In genomic region chr4:140750328-140750727, GRCm38 (mm10) we compare ENCODE assay signal across 8 mouse cellular contexts. TPM values are rescaled to one million over a fixed set of nuclear protein-coding genes. Genes with fewer than 3 reads are reported as not detected.
DNase-seq lines count a peak whose midpoint lies in the region; ATAC-seq and TF ChIP-seq lines count a peak whose summit lies in the region.

No protein-coding gene starts in this region.

- no peak overlapping the region for H3K4me3 ChIP-seq in kidney, postnatal 0 days (replicated peaks; ENCODE audit: low read depth, low read length)
- H3K4me3 ChIP-seq in layer of hippocampus, adult 2 months, result no peak overlapping the region; the same call in 1 of the 2 replicates

- H3K4me2 ChIP-seq in kidney, postnatal 0 days (ENCODE audit: low read length), result peak overlapping the region; percentile 36; the same call in 1 of the 2 replicates

- intact Hi-C loops in left cerebral cortex, postnatal 25 days (cut with DNase I), result no loop called here

- 13% methylated on average over 19 of the region's 19 CpGs for WGBS in kidney, postnatal 0 days

- no peaks in the 10 kb centered on the region for H3K36me3 ChIP-seq in kidney, postnatal 0 days (ENCODE audit: insufficient read depth, low read length)

- TF ChIP-seq CTCF in kidney, postnatal 0 days (IDR thresholded peaks at IDR 0.05; ENCODE audit: low read depth), result peak; percentile 33; the same call in 1 of the 2 replicates
- no peak for TF ChIP-seq CTCF in layer of hippocampus, adult 2 months (conservative IDR thresholded peaks at IDR 0.05)

- no peaks in the 10 kb centered on the region for H3K9me3 ChIP-seq in kidney, postnatal 0 days (replicated peaks; ENCODE audit: low read length)

- H3K4me1 ChIP-seq in kidney, postnatal 0 days (replicated peaks; ENCODE audit: insufficient read depth, low read length), result no peaks in the 10 kb centered on the region

- DNase-seq in CD4-positive helper T cell, adult 2 months (ENCODE audit: low read depth, low spot score), result peak; percentile 64
- DNase-seq in ZHBTc4 (ENCODE audit: low read depth, low spot score), result peak; percentile 85
- peak; percentile 36 for DNase-seq in gastrocnemius, postnatal 10 days
- peak; percentile 35 for DNase-seq in kidney, postnatal 0 days (ENCODE audit: low spot score)
- DNase-seq in lung, postnatal 4 days, result peak; percentile 49 to 53
- DNase-seq in spleen, postnatal 4 days (ENCODE audit: low spot score in 2 of 2), result peak; percentile 54 to 77
- no peak for DNase-seq in layer of hippocampus, adult 2 months (ENCODE audit: low spot score in 2 of 2)
- no peak for DNase-seq in left cerebral cortex, postnatal 25 days (ENCODE audit: low spot score in 2 of 2)

- H3K9ac ChIP-seq in kidney, postnatal 0 days (ENCODE audit: low read depth, low read length), result 0 out of 2 replicates have a peak overlapping the region, but pooled peaks have one; percentile 19

- ATAC-seq in kidney, postnatal 0 days (replicated peaks; ENCODE audit: low FRiP score, low read depth), result peak; percentile 64; the same call in 1 of the 2 replicates

- no peaks in the 10 kb centered on the region for H3K27me3 ChIP-seq in kidney, postnatal 0 days (ENCODE audit: insufficient read depth, low read length)

- H3K27ac ChIP-seq in kidney, postnatal 0 days, result no peak overlapping the region
- H3K27ac ChIP-seq in layer of hippocampus, adult 2 months, result no peak overlapping the region

RNA-seq across cellular contexts. Expression of gene Padi6, which starts 7.9 kb away (rescaled TPM):
- total RNA-seq in gastrocnemius, postnatal 10 days (2021), result not detected
- 0.07 TPM in 1 of 2 replicates, not detected in the other for polyA plus RNA-seq in kidney, postnatal 0 days (2015; fragmentation: Nextera tagmentation; extraction: Ambion mirVana)
- total RNA-seq in layer of hippocampus, adult 2 months (2021), result not detected
- under 1 TPM; 0.32 to 0.44 TPM for total RNA-seq in left cerebral cortex, postnatal 25 days (2021)

RNA-seq across cellular contexts. Expression of gene Padi4, which starts 23.7 kb away (rescaled TPM):
- under 1 TPM; 0.35 to 0.90 TPM for total RNA-seq in gastrocnemius, postnatal 10 days (2021)
- 0.74 and 1.1 TPM in 2 replicates for polyA plus RNA-seq in kidney, postnatal 0 days (2015; fragmentation: Nextera tagmentation; extraction: Ambion mirVana)
- not detected for total RNA-seq in layer of hippocampus, adult 2 months (2021)
- total RNA-seq in left cerebral cortex, postnatal 25 days (2021), result not detected

RNA-seq across cellular contexts. Expression of gene Rcc2, which starts 50.0 kb away (rescaled TPM):
- total RNA-seq in gastrocnemius, postnatal 10 days (2021), result 10 to 100 TPM; 23.4 to 30.2 TPM
- 25.6 and 35.6 TPM in 2 replicates for polyA plus RNA-seq in kidney, postnatal 0 days (2015; fragmentation: Nextera tagmentation; extraction: Ambion mirVana)
- 10 to 100 TPM; 93.0 to 93.5 TPM for total RNA-seq in layer of hippocampus, adult 2 months (2021)
- total RNA-seq in left cerebral cortex, postnatal 25 days (2021), result 10 to 100 TPM; 80.4 to 84.3 TPM

Comparison
In these comparisons a context has a peak if more than half of its experiments do, and no peak if none do; other contexts are left out.
1. DNase-seq: peak in CD4-positive helper T cell, adult 2 months (single experiment), ZHBTc4 (single experiment), gastrocnemius, postnatal 10 days (single experiment), kidney, postnatal 0 days (single experiment), lung, postnatal 4 days (2 of 2) and spleen, postnatal 4 days (2 of 2); none in layer of hippocampus, adult 2 months (0 of 2) and left cerebral cortex, postnatal 25 days (0 of 2).